ENCODE assay signal across 14 mouse cellular contexts in genomic region chr2:83673843-83674242, GRCm38 (mm10).
"Had no signal": no experiment of that assay in that cellular context is flagged by ENCODE, and none has a peak within 500 bp of the region (broad histone marks: within the 10 kb centered on the region; RNA-seq: fewer than 3 reads in every experiment).

No protein-coding gene starts in this region.

- H3K27ac ChIP-seq: neural tube, embryonic 15.5 days; stomach, embryonic 15.5 days; stomach, postnatal 0 days had no signal

- H3K27me3 ChIP-seq: neural tube, embryonic 15.5 days; stomach, embryonic 15.5 days had no signal

- H3K4me3 ChIP-seq: neural tube, embryonic 15.5 days; stomach, embryonic 15.5 days had no signal

- H3K9me3 ChIP-seq: neural tube, embryonic 15.5 days; stomach, embryonic 15.5 days had no signal

- H3K4me1 ChIP-seq: neural tube, embryonic 15.5 days; stomach, embryonic 15.5 days had no signal

- H3K9ac ChIP-seq: neural tube, embryonic 15.5 days; stomach, embryonic 15.5 days had no signal

- H3K36me3 ChIP-seq: stomach, embryonic 15.5 days had no signal

- DNase-seq: right cerebral cortex, adult 18-20 months; right cerebral cortex, postnatal 14 days; right cerebral cortex, postnatal 25 days; right cerebral cortex, postnatal 4 days; spleen, adult 18-20 months; thymus, adult 18-20 months; thymus, adult 2 months; thymus, postnatal 14 days; thymus, postnatal 25 days; thymus, postnatal 36 days; thymus, postnatal 4 days had no signal

- H3K4me2 ChIP-seq: neural tube, embryonic 15.5 days; stomach, embryonic 15.5 days had no signal
